Mouse (Mus musculus): ENCODE results near the gene Ano1. TPM values are rescaled to one million over a fixed set of nuclear protein-coding genes. Genes with fewer than 3 reads are reported as not detected.

Gene Ano1
- polyA plus RNA-seq (2012; rRNA removed) (11.5 and 13.6 TPM in 2 replicates), polyA plus RNA-seq (2014; fragmentation: Nextera tagmentation; extraction: Ambion mirVana) (7.5 and 8.9 TPM in 2 replicates)

- Histone ChIP-seq H3K27ac (replicated peaks; ENCODE audit: low read depth, low read length) (no peak within 1 kb of the TSS), H3K4me2 (replicated peaks; ENCODE audit: low read depth, low read length, severe bottlenecking) (no peak within 1 kb of the TSS), H3K27me3 (ENCODE audit: control insufficient read depth, insufficient read depth, low read length) (no peaks in the 10 kb centered on the region), H3K9ac (ENCODE audit: low read depth, low read length, severe bottlenecking) (no peak within 1 kb of the TSS), H3K4me1 (ENCODE audit: control insufficient read depth, insufficient read depth, low read length) (no peaks in the 10 kb centered on the region), H3K9me3 (ENCODE audit: control insufficient read depth, low read length) (no peaks in the 10 kb centered on the region), H3K4me3 (replicated peaks; ENCODE audit: low read length) (no peak within 1 kb of the TSS), H3K36me3 (ENCODE audit: control insufficient read depth, insufficient read depth, low read length) (no peaks in the 10 kb centered on the region)
- WGBS, result 87% methylated on average over 8 of the region's 9 CpGs
- ATAC-seq (ENCODE audit: low FRiP score, low read depth) (no peak), DNase-seq (ENCODE audit: low spot score) (no peak)
- TF ChIP-seq POLR2A (IDR thresholded peaks at IDR 0.05; ENCODE audit: borderline replicate concordance, extremely low read depth, insufficient read depth, insufficient read length), result no peak
Observed at GRCm38 (mm10) chr7:144751833-144752232, at the start of gene Ano1. Gene Ano1 (minus strand): TSS chr7:144751974.

GRCm38 (mm10) chr7:144798471-144798870 is 46.7 kb upstream of the Ano1 start:
- Histone ChIP-seq H3K9me3 (ENCODE audit: control insufficient read depth, low read length) (no peaks in the 10 kb centered on the region), H3K4me1 (ENCODE audit: control insufficient read depth, insufficient read depth, low read length) (no peaks in the 10 kb centered on the region), H3K27me3 (ENCODE audit: control insufficient read depth, insufficient read depth, low read length) (no peaks in the 10 kb centered on the region), H3K4me3 (replicated peaks; ENCODE audit: low read length) (no peak overlapping the region), H3K9ac (ENCODE audit: low read depth, low read length, severe bottlenecking) (no peak overlapping the region), H3K36me3 (ENCODE audit: control insufficient read depth, insufficient read depth, low read length) (no peaks in the 10 kb centered on the region), H3K4me2 (replicated peaks; ENCODE audit: low read depth, low read length, severe bottlenecking) (no peak overlapping the region), H3K27ac (replicated peaks; ENCODE audit: low read depth, low read length) (no peak overlapping the region)
- DNase-seq (ENCODE audit: low spot score), result peak; percentile 44
- ATAC-seq (ENCODE audit: low FRiP score, low read depth), result no peak
- TF ChIP-seq POLR2A (IDR thresholded peaks at IDR 0.05; ENCODE audit: borderline replicate concordance, extremely low read depth, insufficient read depth, insufficient read length), result no peak
- WGBS, result 17% methylated on average over 1 of the region's 1 CpGs

- Histone ChIP-seq H3K4me1 (ENCODE audit: control insufficient read depth, insufficient read depth, low read length) (no peaks in the 10 kb centered on the region), H3K36me3 (ENCODE audit: control insufficient read depth, insufficient read depth, low read length) (no peaks in the 10 kb centered on the region), H3K9me3 (ENCODE audit: control insufficient read depth, low read length) (no peaks in the 10 kb centered on the region), H3K4me3 (replicated peaks; ENCODE audit: low read length) (no peak overlapping the region), H3K27me3 (ENCODE audit: control insufficient read depth, insufficient read depth, low read length) (no peaks in the 10 kb centered on the region), H3K9ac (ENCODE audit: low read depth, low read length, severe bottlenecking) (0 out of 2 replicates have a peak overlapping the region, but pooled peaks have one; percentile 16), H3K4me2 (replicated peaks; ENCODE audit: low read depth, low read length, severe bottlenecking) (no peak overlapping the region), H3K27ac (replicated peaks; ENCODE audit: low read depth, low read length) (no peak overlapping the region)
- TF ChIP-seq POLR2A (IDR thresholded peaks at IDR 0.05; ENCODE audit: borderline replicate concordance, extremely low read depth, insufficient read depth, insufficient read length), result no peak
- no peak for DNase-seq (ENCODE audit: low spot score)
- WGBS, result 59% methylated on average over 17 of the region's 17 CpGs
- no peak for ATAC-seq (ENCODE audit: low FRiP score, low read depth)
Observed at GRCm38 (mm10) chr7:144796986-144797735, 45.4 kb upstream of the Ano1 start.

GRCm38 (mm10) chr7:144795976-144796474 is 44.3 kb upstream of the Ano1 start:
- ATAC-seq (ENCODE audit: low FRiP score, low read depth), result no peak
- Histone ChIP-seq H3K4me1 (ENCODE audit: control insufficient read depth, insufficient read depth, low read length) (no peaks in the 10 kb centered on the region), H3K27ac (replicated peaks; ENCODE audit: low read depth, low read length) (no peak overlapping the region), H3K9ac (ENCODE audit: low read depth, low read length, severe bottlenecking) (no peak overlapping the region), H3K27me3 (ENCODE audit: control insufficient read depth, insufficient read depth, low read length) (no peaks in the 10 kb centered on the region), H3K4me2 (replicated peaks; ENCODE audit: low read depth, low read length, severe bottlenecking) (no peak overlapping the region), H3K36me3 (ENCODE audit: control insufficient read depth, insufficient read depth, low read length) (no peaks in the 10 kb centered on the region), H3K9me3 (ENCODE audit: control insufficient read depth, low read length) (no peaks in the 10 kb centered on the region), H3K4me3 (replicated peaks; ENCODE audit: low read length) (no peak overlapping the region)
- 70% methylated on average over 9 of the region's 9 CpGs for WGBS
- no peak for DNase-seq (ENCODE audit: low spot score)
- no peak for TF ChIP-seq POLR2A (IDR thresholded peaks at IDR 0.05; ENCODE audit: borderline replicate concordance, extremely low read depth, insufficient read depth, insufficient read length)

GRCm38 (mm10) chr7:144793296-144793695 is 41.5 kb upstream of the Ano1 start:
- DNase-seq (ENCODE audit: low spot score) (no peak), ATAC-seq (ENCODE audit: low FRiP score, low read depth) (no peak)
- Histone ChIP-seq H3K4me3 (replicated peaks; ENCODE audit: low read length) (no peak overlapping the region), H3K4me1 (ENCODE audit: control insufficient read depth, insufficient read depth, low read length) (no peaks in the 10 kb centered on the region), H3K9ac (ENCODE audit: low read depth, low read length, severe bottlenecking) (no peak overlapping the region), H3K36me3 (ENCODE audit: control insufficient read depth, insufficient read depth, low read length) (no peaks in the 10 kb centered on the region), H3K9me3 (ENCODE audit: control insufficient read depth, low read length) (no peaks in the 10 kb centered on the region), H3K27ac (replicated peaks; ENCODE audit: low read depth, low read length) (no peak overlapping the region), H3K4me2 (replicated peaks; ENCODE audit: low read depth, low read length, severe bottlenecking) (no peak overlapping the region), H3K27me3 (ENCODE audit: control insufficient read depth, insufficient read depth, low read length) (no peaks in the 10 kb centered on the region)
- no peak for TF ChIP-seq POLR2A (IDR thresholded peaks at IDR 0.05; ENCODE audit: borderline replicate concordance, extremely low read depth, insufficient read depth, insufficient read length)
- 83% methylated on average over 10 of the region's 10 CpGs for WGBS
